In genomic region chr12:102681590-102681989, GRCm38 (mm10) we compare ENCODE assay signal across 7 mouse cellular contexts. TPM values are rescaled to one million over a fixed set of nuclear protein-coding genes. Genes with fewer than 3 reads are reported as not detected.
DNase-seq lines count a peak whose midpoint lies in the region; ATAC-seq and TF ChIP-seq lines count a peak whose summit lies in the region.

No protein-coding gene starts in this region.

- no peak overlapping the region for H3K4me3 ChIP-seq in kidney, adult 2 months (ENCODE audit: insufficient read depth, low read depth, low read length)
- H3K4me3 ChIP-seq in kidney, embryonic 14.5 days (ENCODE audit: low read length) = no peak overlapping the region
- 0 out of 2 replicates have a peak overlapping the region, but pooled peaks have one; percentile 7 for H3K4me3 ChIP-seq in E14TG2a.4 (replicated peaks; ENCODE audit: low read length)

- DNase-seq in kidney, adult 2 months = peak; percentile 28
- peak; percentile 85 for DNase-seq in ZHBTc4 (ENCODE audit: low read depth, low spot score)
- DNase-seq in cerebellum, adult 11 months = no peak

- H3K4me1 ChIP-seq in kidney, adult 2 months (ENCODE audit: control insufficient read depth, insufficient read depth, low read length) = peaks cover 21% of the 10 kb centered on the region
- H3K4me1 ChIP-seq in kidney, embryonic 14.5 days (ENCODE audit: control insufficient read depth, insufficient read depth, low read length) = peaks cover 14% of the 10 kb centered on the region; the same call in 1 of the 2 replicates
- peaks cover 98% of the 10 kb centered on the region for H3K4me1 ChIP-seq in E14TG2a.4 (replicated peaks; ENCODE audit: low read depth, low read length)

- WGBS in kidney, adult 2 months = 82% methylated on average over 7 of the region's 7 CpGs
- 79% methylated on average over 7 of the region's 7 CpGs for WGBS in kidney, embryonic 14.5 days

- H3K36me3 ChIP-seq in kidney, adult 2 months (ENCODE audit: control insufficient read depth, insufficient read depth, low read length) = no peaks in the 10 kb centered on the region
- no peaks in the 10 kb centered on the region for H3K36me3 ChIP-seq in kidney, embryonic 14.5 days (ENCODE audit: control insufficient read depth, insufficient read depth, low read length)
- peaks cover 93% of the 10 kb centered on the region for H3K36me3 ChIP-seq in E14TG2a.4 (ENCODE audit: insufficient read depth, low read length)

- peak; percentile 49 for TF ChIP-seq CTCF in kidney, adult 2 months (conservative IDR thresholded peaks at IDR 0.05; ENCODE audit: insufficient read depth, insufficient read length, low read depth, low read length)
- TF ChIP-seq CTCF in E14TG2a.4 (conservative IDR thresholded peaks at IDR 0.05; ENCODE audit: low read length) = peak; percentile 59

- no peak overlapping the region for H3K4me2 ChIP-seq in kidney, embryonic 14.5 days (replicated peaks; ENCODE audit: low read depth, low read length)

- no peak for TF ChIP-seq POLR2A in kidney, adult 2 months (IDR thresholded peaks at IDR 0.05; ENCODE audit: low read depth, low read length)

- no peaks in the 10 kb centered on the region for H3K9me3 ChIP-seq in kidney, embryonic 14.5 days (ENCODE audit: control insufficient read depth, low read length)
- H3K9me3 ChIP-seq in E14TG2a.4 (ENCODE audit: low read length) = no peaks in the 10 kb centered on the region

- H3K27me3 ChIP-seq in kidney, adult 2 months (replicated peaks; ENCODE audit: control insufficient read depth, insufficient read depth, low read length) = no peaks in the 10 kb centered on the region
- H3K27me3 ChIP-seq in kidney, embryonic 14.5 days (ENCODE audit: control insufficient read depth, insufficient read depth, low read length) = no peaks in the 10 kb centered on the region
- no peaks in the 10 kb centered on the region for H3K27me3 ChIP-seq in E14TG2a.4 (ENCODE audit: insufficient read depth, low read length)

- no peak overlapping the region for H3K27ac ChIP-seq in kidney, adult 2 months (ENCODE audit: insufficient read depth, low read depth, low read length)
- no peak overlapping the region for H3K27ac ChIP-seq in kidney, embryonic 14.5 days (ENCODE audit: low read depth, low read length)

- ATAC-seq in kidney, embryonic 14.5 days (ENCODE audit: low FRiP score, low TSS enrichment) = no peak
- peak; percentile 47; the same call in 1 of the 2 replicates for ATAC-seq in megakaryocyte-erythroid progenitor cell, adult 5-6 weeks (replicated peaks; ENCODE audit: low FRiP score, low TSS enrichment, poor library complexity, severe bottlenecking)
- no peak for ATAC-seq in erythroblast, adult 5-6 weeks (replicated peaks; ENCODE audit: low FRiP score, poor library complexity, severe bottlenecking)

- no peak overlapping the region for H3K9ac ChIP-seq in kidney, embryonic 14.5 days (ENCODE audit: low read depth, low read length)

RNA-seq across cellular contexts. Expression of gene Itpk1, which starts 23.1 kb away (rescaled TPM):
- polyA plus RNA-seq in kidney, adult 2 months (2012; rRNA removed) = 27.6 and 29.0 TPM in 2 replicates
- 10.2 and 18.4 TPM in 2 replicates for polyA plus RNA-seq in kidney, embryonic 14.5 days (2014; fragmentation: Nextera tagmentation; extraction: Ambion mirVana)
- total RNA-seq in megakaryocyte-erythroid progenitor cell, adult 5-6 weeks (2014; fragmentation: Nextera tagmentation) = 7.4 and 12.1 TPM in 2 replicates
- total RNA-seq in megakaryocyte-erythroid progenitor cell, adult 5-6 weeks (2017) = 4.9 and 6.5 TPM in 2 replicates
- total RNA-seq in erythroblast, adult 5-6 weeks (2015; ENCODE audit: low replicate concordance) = 1.2 and 3.3 TPM in 2 replicates
- total RNA-seq in erythroblast, adult 5-6 weeks (2017; ENCODE audit: low replicate concordance) = 5.3 TPM in 2 replicates
